Comparison of ENCODE assay signal across 8 mouse cellular contexts in genomic region chr11:98941341-98941825, GRCm38 (mm10). TPM values are rescaled to one million over a fixed set of nuclear protein-coding genes. Genes with fewer than 3 reads are reported as not detected.
DNase-seq lines count a peak whose midpoint lies in the region; ATAC-seq and TF ChIP-seq lines count a peak whose summit lies in the region.

No protein-coding gene starts in this region.

- H3K4me3 ChIP-seq in liver, adult 2 months (ENCODE audit: insufficient read depth, low read depth, low read length) = peak overlapping the region; percentile 49; the same call in 1 of the 2 replicates
- H3K4me3 ChIP-seq in forebrain, embryonic 16.5 days (replicated peaks; ENCODE audit: low read length) = peak overlapping the region; percentile 54
- peak overlapping the region; percentile 49 for H3K4me3 ChIP-seq in liver, embryonic 15.5 days (replicated peaks)
- peak overlapping the region; percentile 92 for H3K4me3 ChIP-seq in stomach, embryonic 15.5 days (replicated peaks)

- no peaks in the 10 kb centered on the region for H3K27me3 ChIP-seq in liver, adult 2 months (ENCODE audit: control insufficient read depth, insufficient read depth, low read length)
- no peaks in the 10 kb centered on the region for H3K27me3 ChIP-seq in forebrain, embryonic 16.5 days (replicated peaks; ENCODE audit: control insufficient read depth, insufficient read depth, low read length)
- peaks cover 47% of the 10 kb centered on the region for H3K27me3 ChIP-seq in liver, embryonic 15.5 days
- H3K27me3 ChIP-seq in stomach, embryonic 15.5 days (replicated peaks) = no peaks in the 10 kb centered on the region

- DNase-seq in liver, adult 2 months (ENCODE audit: extremely low read depth, low read depth, low spot score) = peak; percentile 68
- DNase-seq in liver = no peak
- DNase-seq in brain, adult 2 months (ENCODE audit: low read depth, low spot score) = peak; percentile 92
- DNase-seq in kidney, adult 18-20 months = peak; percentile 79

- ATAC-seq in forebrain, embryonic 16.5 days = 0 out of 2 replicates have a peak, but pooled peaks have one; percentile 1
- no peak for ATAC-seq in liver, embryonic 15.5 days (ENCODE audit: insufficient read depth)
- ATAC-seq in stomach, embryonic 15.5 days (ENCODE audit: insufficient read depth, low FRiP score, low read depth) = no peak
- no peak for ATAC-seq in granulocyte monocyte progenitor cell, adult 5-6 weeks (replicated peaks; ENCODE audit: poor library complexity, severe bottlenecking)

- TF ChIP-seq POLR2A in liver, adult 2 months (IDR thresholded peaks at IDR 0.05; ENCODE audit: extremely low read depth, insufficient read depth, low read length) = no peak

- peaks cover 49% of the 10 kb centered on the region for H3K4me1 ChIP-seq in liver, adult 2 months (ENCODE audit: control insufficient read depth, insufficient read depth, low read length)
- H3K4me1 ChIP-seq in forebrain, embryonic 16.5 days (replicated peaks; ENCODE audit: control insufficient read depth, insufficient read depth, low read length) = peaks cover 73% of the 10 kb centered on the region
- H3K4me1 ChIP-seq in liver, embryonic 15.5 days (replicated peaks) = peaks cover 99% of the 10 kb centered on the region
- peaks cover 82% of the 10 kb centered on the region for H3K4me1 ChIP-seq in stomach, embryonic 15.5 days

- TF ChIP-seq CTCF in liver, adult 2 months (IDR thresholded peaks at IDR 0.05; ENCODE audit: low read depth, low read length) = no peak

- peak overlapping the region; percentile 80 for H3K27ac ChIP-seq in liver, adult 2 months (replicated peaks; ENCODE audit: insufficient read depth, low read depth, low read length)
- peak overlapping the region; percentile 86 for H3K27ac ChIP-seq in forebrain, embryonic 16.5 days (ENCODE audit: low read length)
- peak overlapping the region; percentile 77 for H3K27ac ChIP-seq in liver, embryonic 15.5 days (replicated peaks)
- H3K27ac ChIP-seq in stomach, embryonic 15.5 days = peak overlapping the region; percentile 98

- peaks cover 32% of the 10 kb centered on the region; the same call in 1 of the 2 replicates for H3K79me2 ChIP-seq in liver, adult 2 months (ENCODE audit: control insufficient read depth, insufficient read depth, low read length)

- WGBS in liver, adult 2 months = 3% methylated on average over 12 of the region's 12 CpGs
- WGBS in forebrain, embryonic 16.5 days = 2% methylated on average over 12 of the region's 12 CpGs
- WGBS in liver, embryonic 15.5 days (ENCODE audit: insufficient replicate concordance) = 2% methylated on average over 12 of the region's 12 CpGs
- 3% methylated on average over 12 of the region's 12 CpGs for WGBS in stomach, embryonic 15.5 days

- H3K36me3 ChIP-seq in liver, adult 2 months (ENCODE audit: control insufficient read depth, insufficient read depth, low read length) = no peaks in the 10 kb centered on the region
- H3K36me3 ChIP-seq in forebrain, embryonic 16.5 days (ENCODE audit: control insufficient read depth, insufficient read depth) = no peaks in the 10 kb centered on the region
- H3K36me3 ChIP-seq in liver, embryonic 15.5 days (replicated peaks) = no peaks in the 10 kb centered on the region
- H3K36me3 ChIP-seq in stomach, embryonic 15.5 days = no peaks in the 10 kb centered on the region

- H3K4me2 ChIP-seq in forebrain, embryonic 16.5 days (ENCODE audit: low read length) = peak overlapping the region; percentile 90
- peak overlapping the region; percentile 68 for H3K4me2 ChIP-seq in liver, embryonic 15.5 days
- peak overlapping the region; percentile 85 for H3K4me2 ChIP-seq in stomach, embryonic 15.5 days

- H3K9me3 ChIP-seq in forebrain, embryonic 16.5 days (ENCODE audit: control insufficient read depth, low read length) = no peaks in the 10 kb centered on the region
- no peaks in the 10 kb centered on the region for H3K9me3 ChIP-seq in liver, embryonic 15.5 days (replicated peaks)
- no peaks in the 10 kb centered on the region for H3K9me3 ChIP-seq in stomach, embryonic 15.5 days

- peak overlapping the region; percentile 64 for H3K9ac ChIP-seq in liver, adult 2 months (ENCODE audit: low read depth, low read length)
- H3K9ac ChIP-seq in forebrain, embryonic 16.5 days (replicated peaks; ENCODE audit: low read depth, low read length) = peak overlapping the region; percentile 65
- H3K9ac ChIP-seq in liver, embryonic 15.5 days = peak overlapping the region; percentile 3; the same call in 1 of the 2 replicates
- peak overlapping the region; percentile 25; the same call in 1 of the 2 replicates for H3K9ac ChIP-seq in stomach, embryonic 15.5 days

RNA-seq across cellular contexts. Expression of gene Rara, which starts 13.8 kb away (rescaled TPM):
- 3.7 and 4.5 TPM in 2 replicates for total RNA-seq in liver, adult 2 months (2014; rRNA removed)
- polyA plus RNA-seq in liver, adult 2 months (2012; rRNA removed) = 14.1 and 14.6 TPM in 2 replicates
- 9.5 and 10.6 TPM in 2 replicates for polyA plus RNA-seq in forebrain, embryonic 16.5 days (2015; fragmentation: Nextera tagmentation; extraction: Ambion mirVana)
- polyA plus RNA-seq in liver, embryonic 15.5 days (2015; fragmentation: Nextera tagmentation; extraction: Ambion mirVana) = 4.4 and 4.5 TPM in 2 replicates
- polyA plus RNA-seq in stomach, embryonic 15.5 days (2015; fragmentation: Nextera tagmentation; extraction: Ambion mirVana) = 34.0 and 41.0 TPM in 2 replicates
- 3.8 and 8.8 TPM in 2 replicates for total RNA-seq in granulocyte monocyte progenitor cell, adult 5-6 weeks (2014; fragmentation: Nextera tagmentation)
- total RNA-seq in granulocyte monocyte progenitor cell, adult 5-6 weeks (2017) = 1.9 and 3.1 TPM in 2 replicates

RNA-seq across cellular contexts. Expression of gene Cdc6, which starts 33.8 kb away (rescaled TPM):
- 0.09 and 0.20 TPM in 2 replicates for total RNA-seq in liver, adult 2 months (2014; rRNA removed)
- 0.07 TPM in 1 of 2 replicates, not detected in the other for polyA plus RNA-seq in liver, adult 2 months (2012; rRNA removed)
- 10.3 and 10.9 TPM in 2 replicates for polyA plus RNA-seq in forebrain, embryonic 16.5 days (2015; fragmentation: Nextera tagmentation; extraction: Ambion mirVana)
- polyA plus RNA-seq in liver, embryonic 15.5 days (2015; fragmentation: Nextera tagmentation; extraction: Ambion mirVana) = 54.6 and 58.0 TPM in 2 replicates
- 28.8 and 30.3 TPM in 2 replicates for polyA plus RNA-seq in stomach, embryonic 15.5 days (2015; fragmentation: Nextera tagmentation; extraction: Ambion mirVana)
- 47.8 and 58.8 TPM in 2 replicates for total RNA-seq in granulocyte monocyte progenitor cell, adult 5-6 weeks (2014; fragmentation: Nextera tagmentation)
- 30.3 and 43.5 TPM in 2 replicates for total RNA-seq in granulocyte monocyte progenitor cell, adult 5-6 weeks (2017)

RNA-seq across cellular contexts. Expression of gene Gjd3, which starts 41.4 kb away (rescaled TPM):
- total RNA-seq in liver, adult 2 months (2014; rRNA removed) = not detected in 2 replicates
- 0.11 TPM in 1 of 2 replicates, not detected in the other for polyA plus RNA-seq in liver, adult 2 months (2012; rRNA removed)
- polyA plus RNA-seq in forebrain, embryonic 16.5 days (2015; fragmentation: Nextera tagmentation; extraction: Ambion mirVana) = 0.51 and 1.0 TPM in 2 replicates
- polyA plus RNA-seq in liver, embryonic 15.5 days (2015; fragmentation: Nextera tagmentation; extraction: Ambion mirVana) = not detected in 2 replicates
- polyA plus RNA-seq in stomach, embryonic 15.5 days (2015; fragmentation: Nextera tagmentation; extraction: Ambion mirVana) = 0.42 and 0.43 TPM in 2 replicates
- total RNA-seq in granulocyte monocyte progenitor cell, adult 5-6 weeks (2014; fragmentation: Nextera tagmentation) = not detected in 2 replicates
- total RNA-seq in granulocyte monocyte progenitor cell, adult 5-6 weeks (2017) = 1.8 TPM in 1 of 2 replicates, not detected in the other

Comparison
In these comparisons a context has a peak if more than half of its experiments do, and no peak if none do; other contexts are left out.
1. RNA of gene Cdc6, which starts 33.8 kb away (polyA plus RNA-seq): 54.6 to 58.0 TPM in liver, embryonic 15.5 days, 28.8 to 30.3 TPM in stomach, embryonic 15.5 days and 10.3 to 10.9 TPM in forebrain, embryonic 16.5 days; 0.07 TPM in liver, adult 2 months; every median in the first group is over 10 times any median in the second.
2. H3K9ac ChIP-seq: peak in every context shown above with its lines; median percentile 65 in forebrain, embryonic 16.5 days; 64 in liver, adult 2 months; 25 in stomach, embryonic 15.5 days; 3 in liver, embryonic 15.5 days.
3. Peak in every context shown above with its lines, with median percentiles within 50 percentile points of each other: H3K27ac ChIP-seq, H3K4me3 ChIP-seq and H3K4me2 ChIP-seq.